Mouse (Mus musculus) testis, adult 2 months (tissue): ENCODE results near the gene Ablim2. TPM values are rescaled to one million over a fixed set of nuclear protein-coding genes. Genes with fewer than 3 reads are reported as not detected.

Experiments used
- H3K27ac ChIP-seq: fragments of 200-500 bp; 2 replicates; pipeline ENCODE4 v1.5.1; 2012; ENCODE audit warnings: low read depth, low read length; ENCODE audit not compliant: control insufficient read depth, insufficient read depth
- H3K27me3 ChIP-seq: fragments of 200-500 bp; 2 replicates; pipeline ENCODE4 v1.6.1; 2012; ENCODE audit warnings: mild to moderate bottlenecking, low read length, moderate library complexity; ENCODE audit not compliant: control insufficient read depth, insufficient read depth
- H3K36me3 ChIP-seq: fragments of 200-500 bp; 2 replicates; pipeline ENCODE4 v1.6.1; 2012; ENCODE audit warnings: mild to moderate bottlenecking, low read length; ENCODE audit not compliant: control insufficient read depth, insufficient read depth
- H3K4me1 ChIP-seq: fragments of 200-500 bp; 2 replicates; pipeline ENCODE4 v1.6.1; 2012; ENCODE audit warnings: low read length; ENCODE audit not compliant: control insufficient read depth, insufficient read depth
- H3K4me3 ChIP-seq: fragments of 200-500 bp; 2 replicates; pipeline ENCODE4 v1.5.1; 2012; ENCODE audit warnings: low read depth, mild to moderate bottlenecking, low read length, moderate library complexity, mixed read lengths; ENCODE audit not compliant: control insufficient read depth
- CTCF ChIP-seq: fragments of 200-500 bp; IDR thresholded peaks from 2 replicates; pipeline ENCODE4 v1.5.1; 2012; ENCODE audit warnings: low read depth, mild to moderate bottlenecking, inconsistent platforms, low read length, moderate library complexity; ENCODE audit not compliant: control insufficient read depth, insufficient read depth, insufficient replicate concordance
- POLR2A ChIP-seq: fragments of 200-500 bp; IDR thresholded peaks from 2 replicates; pipeline ENCODE4 v1.6.1; 2012; ENCODE audit warnings: low read depth, mild to moderate bottlenecking, inconsistent platforms, low read length, moderate library complexity; ENCODE audit not compliant: control insufficient read depth
- polyA plus RNA-seq: library from polyadenylated mRNA; depleted of rRNA; stranded (reverse); fragments of >200 nt; gene quantifications from 2 replicates; pipeline ENCODE4 v1.2.3, GENCODE M21; 2012; rRNA removed

The Ablim2 gene
- polyA plus RNA-seq, result 1.2 and 1.7 TPM in 2 replicates

DNA sequence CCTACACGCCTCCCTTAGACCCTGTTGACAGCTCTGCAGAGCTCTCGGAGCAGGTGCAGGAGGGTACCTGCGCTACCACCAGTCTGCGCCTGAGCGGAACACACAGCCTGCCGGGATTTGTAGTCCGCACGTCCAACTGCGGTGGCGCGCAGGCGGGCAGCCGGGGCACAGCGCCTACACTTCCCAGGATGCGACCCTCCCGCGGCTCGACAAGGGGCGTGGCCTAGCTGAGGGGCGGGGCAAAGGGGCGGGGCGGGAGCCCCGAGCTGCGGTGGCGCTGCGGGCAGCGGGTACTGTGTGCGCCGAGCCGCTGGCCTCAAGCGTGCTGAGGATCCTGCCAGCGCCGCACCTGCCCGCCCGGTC is at the start of gene Ablim2:
TSS of gene Ablim2 (plus strand) at position 242 of the 363 bp plus-strand sequence.
- H3K27ac ChIP-seq, result no peak within 1 kb of the TSS
- H3K4me1 ChIP-seq, result peaks cover 14% of the 10 kb centered on the region
- no peaks in the 10 kb centered on the region for H3K27me3 ChIP-seq
- H3K4me3 ChIP-seq, result peak within 1 kb of the TSS; percentile 85
- TF ChIP-seq CTCF, result no peak
- TF ChIP-seq POLR2A, result no peak
- H3K36me3 ChIP-seq, result no peaks in the 10 kb centered on the region

DNA sequence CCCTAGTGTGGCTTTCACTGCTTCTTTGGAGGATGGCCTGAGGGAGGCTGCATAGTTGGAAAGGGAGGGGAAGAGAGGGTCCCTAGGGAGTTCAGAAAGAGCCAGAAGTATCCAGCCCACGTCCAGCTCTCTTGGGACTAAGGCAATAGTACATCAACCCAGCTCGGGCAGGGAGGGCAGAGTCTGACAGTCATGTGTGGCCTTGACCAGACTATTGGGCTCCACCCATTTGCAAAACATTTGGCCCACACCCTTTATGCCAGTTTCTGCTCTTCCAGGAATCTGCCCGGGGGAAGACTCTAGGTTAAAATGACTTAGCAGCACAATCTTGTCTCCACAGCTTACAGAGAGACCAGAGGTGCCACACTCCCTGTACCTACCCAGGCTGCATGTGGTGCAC is 47.2 kb upstream of the Ablim2 start:
- H3K4me3 ChIP-seq, result no peak overlapping the region
- no peak for TF ChIP-seq CTCF
- TF ChIP-seq POLR2A, result no peak
- H3K36me3 ChIP-seq, result no peaks in the 10 kb centered on the region
- no peaks in the 10 kb centered on the region for H3K27me3 ChIP-seq
- H3K4me1 ChIP-seq, result peaks cover 10% of the 10 kb centered on the region
- no peak overlapping the region for H3K27ac ChIP-seq

DNA sequence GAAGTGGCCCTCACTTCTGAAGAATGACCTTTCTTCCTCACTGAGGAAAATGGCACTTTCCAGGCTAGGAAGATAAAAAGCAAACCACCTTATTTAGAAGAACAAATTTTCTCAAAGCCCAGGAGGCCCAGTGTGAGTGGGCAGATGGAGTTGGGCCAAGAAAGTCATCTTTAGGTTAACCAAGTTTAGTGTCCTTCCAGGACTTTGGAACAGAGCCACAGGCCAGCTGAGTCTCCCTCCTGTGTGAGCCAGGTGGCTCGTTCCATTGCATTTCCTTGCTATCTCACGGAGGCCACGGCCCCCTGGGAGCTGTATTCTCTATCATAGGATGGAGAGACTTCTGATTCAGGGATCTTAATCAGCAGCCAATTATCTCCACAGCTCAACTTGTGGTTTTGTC is 46.7 kb upstream of the Ablim2 start:
- peaks cover 10% of the 10 kb centered on the region for H3K4me1 ChIP-seq
- no peak overlapping the region for H3K4me3 ChIP-seq
- H3K27me3 ChIP-seq, result no peaks in the 10 kb centered on the region
- no peak for TF ChIP-seq CTCF
- TF ChIP-seq POLR2A, result no peak
- H3K27ac ChIP-seq, result no peak overlapping the region
- no peaks in the 10 kb centered on the region for H3K36me3 ChIP-seq

DNA sequence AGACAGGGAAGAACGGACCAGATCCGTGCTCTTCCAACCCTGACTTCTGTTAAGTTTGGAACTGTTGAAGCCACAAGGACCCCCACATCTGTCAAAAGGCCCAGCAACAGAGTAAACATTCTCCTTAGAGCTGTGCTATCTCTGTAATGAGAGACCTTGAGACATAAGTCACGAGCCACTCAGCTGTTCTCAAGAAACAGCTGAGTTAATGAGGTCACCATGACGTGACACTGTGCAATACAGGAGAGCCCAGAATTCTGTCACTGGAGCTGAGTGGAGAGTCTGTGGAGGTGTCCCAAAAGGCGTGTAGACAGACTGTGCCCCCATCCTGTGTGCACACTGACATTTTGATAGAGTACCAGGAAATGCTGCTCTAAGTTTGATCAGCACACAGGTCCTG is 45.2 kb upstream of the Ablim2 start:
- H3K27ac ChIP-seq, result no peak overlapping the region
- H3K36me3 ChIP-seq, result no peaks in the 10 kb centered on the region
- no peaks in the 10 kb centered on the region for H3K27me3 ChIP-seq
- TF ChIP-seq CTCF, result no peak
- no peak for TF ChIP-seq POLR2A
- no peak overlapping the region for H3K4me3 ChIP-seq
- H3K4me1 ChIP-seq, result peaks cover 10% of the 10 kb centered on the region

DNA sequence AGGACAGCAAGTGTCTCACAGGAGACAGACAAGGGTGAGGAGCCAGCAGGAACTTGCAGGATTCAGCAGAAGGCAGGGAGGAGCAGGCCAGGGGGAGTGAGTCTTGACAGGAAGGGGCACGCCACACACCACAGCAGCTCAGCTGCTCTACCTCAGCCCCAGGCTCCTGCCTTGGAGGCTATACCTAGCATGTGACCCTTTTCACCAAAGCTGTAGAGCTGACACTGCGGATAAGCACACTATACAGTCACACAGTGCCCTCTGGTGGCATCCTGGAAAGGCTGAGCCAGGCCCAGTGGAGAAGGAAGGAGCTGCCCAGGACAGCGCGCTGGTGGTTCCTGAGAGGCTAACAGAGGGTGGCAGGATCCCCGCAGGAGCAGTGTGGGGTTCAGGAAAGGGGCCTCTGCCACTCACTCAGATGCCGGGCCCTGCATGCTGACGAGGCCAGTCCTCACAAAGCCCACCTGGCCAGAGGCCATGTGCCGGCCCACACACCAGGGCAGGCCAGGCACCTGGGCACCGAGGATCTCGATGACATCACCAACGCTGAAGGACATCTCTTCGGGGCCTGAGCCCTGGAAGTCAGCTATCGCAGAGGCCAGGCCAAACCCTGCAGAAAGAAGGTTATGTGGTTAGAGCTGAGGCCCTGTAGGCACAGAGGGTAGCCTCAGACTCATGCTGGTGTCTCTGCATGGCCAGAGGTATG is 43.9 kb upstream of the Ablim2 start:
- TF ChIP-seq POLR2A (no peak), CTCF (peak; percentile 72; the same call in 1 of the 2 replicates)
- Histone ChIP-seq H3K4me3 (no peak overlapping the region), H3K36me3 (no peaks in the 10 kb centered on the region), H3K27ac (no peak overlapping the region), H3K27me3 (no peaks in the 10 kb centered on the region), H3K4me1 (peaks cover 10% of the 10 kb centered on the region)

DNA sequence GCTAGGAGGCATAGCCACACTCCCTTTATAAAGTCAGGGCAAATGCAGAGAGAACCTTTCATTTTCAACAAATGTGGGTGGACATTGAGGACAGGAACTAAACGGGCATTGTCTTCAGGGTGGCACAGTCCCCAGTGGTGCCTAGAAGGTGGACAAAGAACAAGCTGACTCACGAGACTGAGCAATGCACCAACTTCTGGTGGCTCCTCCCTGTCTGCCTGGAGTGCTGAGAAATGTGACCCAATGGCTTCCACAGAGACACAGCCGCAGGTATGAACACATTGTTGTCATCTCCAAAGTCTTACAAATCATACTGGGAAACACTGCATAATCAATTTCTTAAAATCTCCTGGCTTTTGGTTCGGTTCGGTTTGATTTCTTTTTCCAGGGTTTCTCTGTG is 40.2 kb upstream of the Ablim2 start:
- Histone ChIP-seq H3K27ac (no peak overlapping the region), H3K4me1 (peaks cover 9% of the 10 kb centered on the region), H3K27me3 (no peaks in the 10 kb centered on the region), H3K36me3 (no peaks in the 10 kb centered on the region), H3K4me3 (no peak overlapping the region)
- TF ChIP-seq POLR2A (no peak), CTCF (no peak)

DNA sequence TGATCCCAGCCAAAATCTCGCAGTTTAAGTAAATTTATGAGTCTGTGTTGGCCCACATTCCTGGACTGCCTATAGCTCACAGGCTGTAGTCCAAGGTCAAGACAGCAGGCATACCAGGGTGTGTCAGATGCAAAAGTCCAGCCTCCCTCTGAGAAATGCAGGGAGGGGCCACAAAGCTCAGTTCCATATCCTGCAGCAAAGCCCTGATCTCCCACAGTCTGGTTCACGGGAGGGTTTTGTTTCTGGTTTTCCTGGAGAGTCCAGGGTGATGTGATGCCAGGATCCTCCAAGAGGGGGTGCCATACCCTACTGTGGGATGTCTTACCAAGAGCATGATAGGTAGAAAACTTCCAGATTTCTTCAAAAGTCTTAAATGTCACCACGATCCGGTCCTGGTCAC is 39.7 kb upstream of the Ablim2 start:
- Histone ChIP-seq H3K4me1 (peaks cover 9% of the 10 kb centered on the region), H3K27me3 (no peaks in the 10 kb centered on the region), H3K4me3 (no peak overlapping the region), H3K27ac (no peak overlapping the region), H3K36me3 (no peaks in the 10 kb centered on the region)
- TF ChIP-seq CTCF, result 0 out of 2 replicates have a peak, but pooled peaks have one; percentile 8
- TF ChIP-seq POLR2A, result no peak
